Mouse (Mus musculus): ENCODE results near the gene Agbl4.

DNA sequence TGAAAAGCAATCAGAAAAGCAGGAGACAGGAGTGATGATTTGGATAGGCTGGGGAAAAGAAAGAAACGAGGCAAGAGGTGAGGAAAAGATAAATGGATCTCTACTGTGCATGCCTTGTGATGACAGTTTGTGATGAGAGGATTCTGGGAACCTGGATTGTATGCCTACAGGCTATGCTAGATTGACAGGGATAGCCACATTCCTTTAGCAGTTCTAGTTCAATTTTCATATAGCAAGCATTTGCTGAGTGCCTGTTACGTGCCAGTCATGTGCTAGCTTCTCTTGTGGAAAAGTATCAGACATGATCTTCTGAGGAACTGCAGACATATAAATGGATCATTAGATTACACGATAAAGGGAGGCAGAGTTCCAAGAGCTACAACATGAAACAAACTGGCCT, 151.8 kb downstream of the Agbl4 start:
- TF ChIP-seq ZNF384 (IDR thresholded peaks at IDR 0.05; ENCODE audit: low read depth, low read length) (no peak), CHD2 (IDR thresholded peaks at IDR 0.05; ENCODE audit: low read depth, low read length) (no peak), ZC3H11A (IDR thresholded peaks at IDR 0.05; ENCODE audit: borderline replicate concordance, low read depth, low read length) (no peak), MAFK (IDR thresholded peaks at IDR 0.05; ENCODE audit: insufficient read depth, low read depth, low read length) (no peak)

Data from ES-E14 (cell line).